Mouse (Mus musculus) ES-E14 (cell line): ENCODE measurements around the gene Peli1. TPM values are rescaled to one million over a fixed set of nuclear protein-coding genes. Genes with fewer than 3 reads are reported as not detected.

ENCODE experiments used
- DNase-seq: peaks from one replicate; pipeline ENCODE4 v3.0.0-alpha.2; 2013; ENCODE audit warnings: low read depth, low spot score
- H3K27ac ChIP-seq: 2 replicates; pipeline ENCODE4 v1.5.1; 2012; ENCODE audit warnings: low read depth, mild to moderate bottlenecking, low read length, moderate library complexity, mixed read lengths; ENCODE audit not compliant: poor library complexity, insufficient read depth, severe bottlenecking
- H3K36me3 ChIP-seq: 2 replicates; pipeline ENCODE4 v1.6.1; 2012; ENCODE audit warnings: mild to moderate bottlenecking, low read length, moderate library complexity, mixed read lengths; ENCODE audit not compliant: control insufficient read depth, poor library complexity, insufficient read depth, severe bottlenecking
- H3K4me1 ChIP-seq, 2 experiments: fragments of 150-350 bp in 1 of 2; sonication (generic) in 1 of 2; 2 replicates each; pipeline ENCODE4 v1.6.1; 2012; ENCODE audit warnings: low read length in 2 of 2, mild to moderate bottlenecking in 1 of 2, mixed read lengths in 1 of 2; ENCODE audit not compliant: control insufficient read depth in 2 of 2, insufficient read depth in 2 of 2, poor library complexity in 1 of 2
- H3K4me3 ChIP-seq, 2 experiments: fragments of 150-350 bp in 1 of 2; sonication (generic) in 1 of 2; 2 replicates each; pipeline ENCODE4 v1.5.1; 2012; ENCODE audit warnings: low read length in 2 of 2, low read depth in 1 of 2, mild to moderate bottlenecking in 1 of 2, mixed read lengths in 1 of 2; ENCODE audit not compliant: insufficient read depth in 1 of 2, poor library complexity in 1 of 2, severe bottlenecking in 1 of 2
- H3K9ac ChIP-seq: 2 replicates; pipeline ENCODE4 v1.6.1; 2012; ENCODE audit warnings: low read depth, mild to moderate bottlenecking, low read length, mixed read lengths; ENCODE audit not compliant: poor library complexity, insufficient read depth, severe bottlenecking
- H3K9me3 ChIP-seq: fragments of 150-350 bp; sonication (generic); 2 replicates; pipeline ENCODE4 v1.6.1; 2012; ENCODE audit warnings: low read depth, mild to moderate bottlenecking, low read length; ENCODE audit not compliant: control insufficient read depth, insufficient read depth
- CHD2 ChIP-seq: IDR thresholded peaks from 2 replicates; pipeline ENCODE4 v1.6.1; 2014; ENCODE audit warnings: mild to moderate bottlenecking, low read depth, low read length, inconsistent platforms
- HCFC1 ChIP-seq: IDR thresholded peaks from 2 replicates; pipeline ENCODE4 v1.6.1; 2012; ENCODE audit warnings: low read length, inconsistent platforms, borderline replicate concordance; ENCODE audit not compliant: insufficient read depth
- MAFK ChIP-seq: IDR thresholded peaks from 2 replicates; pipeline ENCODE4 v1.6.1; 2014; ENCODE audit warnings: mild to moderate bottlenecking, low read depth, low read length, inconsistent platforms; ENCODE audit not compliant: insufficient read depth
- ZC3H11A ChIP-seq: IDR thresholded peaks from 2 replicates; pipeline ENCODE4 v1.6.1; 2012; ENCODE audit warnings: low read depth, mild to moderate bottlenecking, inconsistent platforms, low read length, borderline replicate concordance
- ZNF384 ChIP-seq: IDR thresholded peaks from 2 replicates; pipeline ENCODE4 v1.6.1; 2012; ENCODE audit warnings: low read depth, low read length, inconsistent platforms
- in situ Hi-C, 2 experiments: fragments of 600-800 bp; cut with MboI; formaldehyde crosslinking; loops; one replicate each; pipeline ENCODE4 v1.15.1; 2025; ENCODE audit warnings: low sequenced_read_pairs in 2 of 2, inconsistent platforms in 1 of 2; ENCODE audit not compliant: unreplicated experiment in 2 of 2
- total RNA-seq: library from RNA; depleted of rRNA; stranded (reverse); fragments of 300-350 nt; gene quantifications from 2 replicates; pipeline ENCODE4 v1.2.3, GENCODE M21; 2012

Gene Peli1
- total RNA-seq, 1 experiment, result 17.3 TPM

- in situ Hi-C loops, result no loop called here
- DNase-seq, result no peak
- H3K4me1 ChIP-seq, result no peaks in the 10 kb centered on the region
Measured at GRCm38 (mm10) chr11:21054587-21054986, 36.5 kb upstream of the Peli1 start.

GRCm38 (mm10) chr11:21056109-21056850 is 34.8 kb upstream of the Peli1 start:
- TF ChIP-seq ZC3H11A (no peak), ZNF384 (no peak), MAFK (no peak), HCFC1 (no peak), CHD2 (no peak)
- Histone ChIP-seq H3K27ac (no peak overlapping the region), H3K4me3 (no peak overlapping the region), H3K9me3 (no peaks in the 10 kb centered on the region), H3K36me3 (no peaks in the 10 kb centered on the region), H3K4me1 (no peaks in the 10 kb centered on the region), H3K9ac (no peak overlapping the region)
- in situ Hi-C loops, result no loop called here
- no peak for DNase-seq

More at GRCm38 (mm10) chr11:21054587-21054986, 36.5 kb upstream of the Peli1 start:
- no peak for TF ChIP-seq HCFC1
- no peak for TF ChIP-seq CHD2
- Histone ChIP-seq H3K27ac (no peak overlapping the region), H3K36me3 (no peaks in the 10 kb centered on the region), H3K4me3 (no peak overlapping the region), H3K9me3 (no peaks in the 10 kb centered on the region), H3K9ac (no peak overlapping the region)

GRCm38 (mm10) chr11:21057511-21058414 is 33.3 kb upstream of the Peli1 start:
- H3K4me1 ChIP-seq, result no peaks in the 10 kb centered on the region
- H3K9ac ChIP-seq, result no peak overlapping the region
- TF ChIP-seq HCFC1 (no peak), CHD2 (no peak), ZNF384 (no peak), MAFK (no peak), ZC3H11A (no peak)
- no peaks in the 10 kb centered on the region for H3K36me3 ChIP-seq
- H3K4me3 ChIP-seq, result no peak overlapping the region
- in situ Hi-C loops, result no loop called here
- no peak for DNase-seq
- H3K27ac ChIP-seq, result no peak overlapping the region
- no peaks in the 10 kb centered on the region for H3K9me3 ChIP-seq

DNA sequence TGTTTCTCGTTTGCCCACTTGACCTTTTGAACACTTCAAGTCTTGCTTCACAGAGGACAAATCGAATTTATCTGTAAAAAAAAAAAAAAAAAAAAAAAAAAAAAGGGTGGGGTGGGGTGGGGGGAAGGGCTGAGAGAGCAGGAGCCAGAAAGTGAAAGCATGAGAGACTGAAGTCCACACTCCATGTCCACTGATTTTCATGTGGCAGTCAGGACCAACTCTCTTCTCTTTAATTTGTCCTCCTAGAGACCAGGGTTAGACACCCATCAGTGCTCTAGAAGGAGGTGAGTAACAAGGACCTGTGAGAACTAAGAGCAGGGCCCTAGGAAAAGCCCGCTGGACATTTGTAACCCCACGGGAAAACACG is 32.7 kb upstream of the Peli1 start:
- in situ Hi-C loops, result no loop called here
- H3K9ac ChIP-seq, result no peak overlapping the region
- no peak for TF ChIP-seq HCFC1
- no peak; the same call in 1 of the 2 replicates for TF ChIP-seq ZNF384
- TF ChIP-seq MAFK, result no peak
- TF ChIP-seq ZC3H11A, result no peak
- no peak for TF ChIP-seq CHD2

More for the DNA sequence above, 32.7 kb upstream of the Peli1 start:
- Histone ChIP-seq H3K36me3 (no peaks in the 10 kb centered on the region), H3K4me1 (no peaks in the 10 kb centered on the region), H3K27ac (no peak overlapping the region), H3K4me3 (no peak overlapping the region), H3K9me3 (no peaks in the 10 kb centered on the region)
- DNase-seq, result no peak
